Mouse (Mus musculus): ENCODE results near the gene Wfdc6a. TPM values are rescaled to one million over a fixed set of nuclear protein-coding genes. Genes with fewer than 3 reads are reported as not detected.

The Wfdc6a gene
- not detected for polyA plus RNA-seq (2017; shearing (Covaris generic))

DNA sequence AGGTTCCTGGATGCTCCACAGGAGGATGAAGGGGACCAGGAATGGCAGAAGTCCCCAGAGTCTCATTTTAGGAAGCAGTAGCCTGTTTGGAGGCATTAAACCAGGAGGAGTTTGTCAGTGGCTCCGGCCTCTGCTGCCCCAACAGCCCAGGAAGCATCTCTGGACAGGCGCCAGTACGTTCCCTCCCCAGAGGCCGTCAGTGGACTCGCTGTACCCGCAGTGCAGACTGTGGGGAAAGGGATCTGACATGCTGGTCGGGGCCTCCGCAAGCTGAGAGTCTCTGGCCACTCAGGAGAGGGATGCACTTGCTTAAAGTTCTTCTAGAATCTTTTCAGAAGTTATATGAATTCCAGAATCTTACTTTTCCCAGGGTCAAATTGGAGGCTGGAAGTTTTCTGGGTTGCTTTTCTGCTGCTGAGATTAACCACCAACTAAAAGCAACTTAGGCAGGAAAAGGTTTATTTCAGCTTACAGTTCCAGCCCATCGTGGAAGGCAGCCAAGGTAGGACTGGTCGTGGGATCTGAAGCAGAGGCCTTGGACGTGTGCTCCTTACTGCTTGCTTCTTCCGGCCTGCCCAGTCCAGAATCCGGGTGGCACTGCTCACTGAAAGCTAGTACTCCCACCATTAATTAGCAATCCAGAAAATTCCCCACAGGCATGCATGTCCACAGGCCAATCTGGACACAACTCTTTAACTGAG lies at the start of gene Wfdc6a:
Gene Wfdc6a (minus strand): TSS at position 423 of the 701 bp plus-strand sequence.

DNA sequence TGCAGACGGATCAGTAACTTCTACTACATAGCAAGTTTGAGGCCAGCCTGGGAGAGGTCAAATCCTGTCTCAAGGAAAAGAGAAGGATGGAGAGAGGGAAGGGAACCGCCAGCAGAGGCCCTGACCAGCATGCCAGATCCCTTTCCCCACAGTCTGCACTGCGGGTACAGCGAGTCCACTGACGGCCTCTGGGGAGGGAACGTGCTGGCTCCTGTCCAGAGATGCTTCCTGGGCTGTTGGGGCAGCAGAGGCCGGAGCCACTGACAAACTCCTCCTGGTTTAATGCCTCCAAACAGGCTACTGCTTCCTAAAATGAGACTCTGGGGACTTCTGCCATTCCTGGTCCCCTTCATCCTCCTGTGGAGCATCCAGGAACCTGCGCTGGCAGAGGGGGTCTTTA lies 28.2 kb upstream of the Wfdc6a start, which contains the start of the genes Wfdc6b and Wfdc8:
Gene Wfdc6b (plus strand): TSS at position 52 of the 400 bp plus-strand sequence.
Gene Wfdc8 (minus strand): TSS at position 156 of the 400 bp plus-strand sequence.

DNA sequence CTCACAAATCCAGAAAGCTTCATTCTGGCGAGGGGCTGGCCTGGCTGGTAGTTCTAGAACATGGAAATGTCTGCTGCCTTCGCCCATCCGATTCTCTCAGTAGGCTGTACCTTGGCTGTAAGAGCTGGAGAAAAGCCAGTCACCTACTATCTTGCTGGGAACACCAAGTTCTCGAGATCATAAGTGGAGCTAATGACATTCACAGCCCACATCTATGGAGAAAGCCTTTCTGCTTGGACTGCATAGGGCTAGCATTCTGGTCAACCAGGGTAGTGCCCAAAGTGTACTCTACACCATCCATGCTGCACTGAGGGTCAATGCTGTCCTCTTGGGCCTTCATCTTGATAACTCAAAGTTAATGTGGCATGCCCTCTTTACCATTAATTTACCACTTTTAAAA lies 8.2 kb upstream of the Wfdc6a start, which contains the start of gene Eppin:
Gene Eppin (minus strand): TSS at position 101 of the 400 bp plus-strand sequence.

DNA sequence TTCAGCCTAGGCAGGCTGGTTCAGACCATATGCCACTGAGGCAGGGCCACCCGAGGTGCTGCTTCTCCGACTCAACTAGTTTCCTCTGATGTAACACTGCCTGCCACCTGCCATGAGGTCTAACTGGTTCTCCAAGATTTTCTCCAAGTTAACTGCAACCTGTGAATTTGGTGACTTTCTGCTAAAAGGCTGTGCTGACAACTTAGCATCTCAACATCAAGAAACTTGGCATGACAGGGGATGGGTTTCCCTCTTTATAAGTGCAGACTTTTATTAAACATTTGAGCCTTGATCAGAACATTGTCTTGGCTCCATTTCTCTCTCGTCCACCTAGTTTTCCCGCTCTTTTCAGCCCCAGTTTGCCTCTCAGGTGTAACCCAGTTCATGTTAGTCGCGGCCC lies 11.9 kb downstream of the Wfdc6a start, which contains the start of gene Spint3:
Gene Spint3 (minus strand): TSS at position 101 of the 400 bp plus-strand sequence.

DNA sequence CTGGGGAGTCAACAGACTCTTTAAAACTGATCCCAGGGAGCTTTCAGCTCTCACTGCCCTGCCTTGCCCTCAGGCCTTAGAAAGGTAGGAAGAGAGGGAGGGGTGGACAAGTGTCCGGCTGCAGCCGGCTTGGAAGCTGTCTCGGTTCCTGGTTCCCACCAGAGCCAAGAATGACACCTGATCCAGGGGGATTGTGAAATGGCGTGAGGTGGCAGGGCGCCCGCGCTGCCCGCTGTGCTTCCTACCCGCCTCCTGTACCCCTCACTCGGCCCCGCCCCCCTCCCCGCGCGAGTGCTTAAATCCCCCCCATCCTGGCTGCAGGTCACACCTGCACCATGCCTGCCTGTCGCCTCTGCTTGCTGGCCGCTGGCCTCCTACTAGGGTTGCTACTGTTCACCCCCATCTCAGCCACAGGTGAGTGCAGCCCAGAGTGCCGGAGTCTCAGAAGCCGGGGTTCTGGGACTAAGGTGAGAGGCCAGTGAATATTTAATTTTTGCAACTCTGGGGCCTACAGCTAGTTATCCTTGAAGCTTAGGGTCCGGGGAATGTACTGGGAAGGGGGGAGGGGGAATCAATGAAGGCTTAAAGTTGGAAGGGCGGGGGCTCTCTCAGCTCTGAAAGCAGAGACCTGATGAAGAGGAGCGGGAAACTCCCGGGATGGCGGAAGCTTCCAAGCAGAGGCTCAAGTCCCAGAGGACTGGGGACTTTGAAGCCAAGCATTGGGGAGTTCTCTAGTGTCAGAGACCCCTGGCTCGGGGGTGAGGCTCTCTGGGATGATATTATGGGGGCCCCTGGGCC lies 22.7 kb downstream of the Wfdc6a start, which contains the start of gene Wfdc2:
Gene Wfdc2 (plus strand): TSS at position 23 of the 798 bp plus-strand sequence.

Other genes starting within 250 kb of the Wfdc6a start
- 9.6 TPM for gene Slpi, start 196.4 kb downstream of the Wfdc6a start, polyA plus RNA-seq (2017; shearing (Covaris generic))
- gene Rbpjl, start 182.3 kb downstream of the Wfdc6a start, polyA plus RNA-seq (2017; shearing (Covaris generic)), result not detected
- gene Matn4, start 180.3 kb downstream of the Wfdc6a start, polyA plus RNA-seq (2017; shearing (Covaris generic)), result not detected
- gene Sdc4, start 141.6 kb downstream of the Wfdc6a start, polyA plus RNA-seq (2017; shearing (Covaris generic)), result 0.32 TPM
- 101 TPM for gene Sys1, start 128.5 kb downstream of the Wfdc6a start, polyA plus RNA-seq (2017; shearing (Covaris generic))
- gene Gm20458, start 124.5 kb downstream of the Wfdc6a start, polyA plus RNA-seq (2017; shearing (Covaris generic)), result 5.4 TPM
- not detected for gene Trp53tg5, start 111.7 kb downstream of the Wfdc6a start, polyA plus RNA-seq (2017; shearing (Covaris generic))
- gene Dbndd2, start 99.3 kb downstream of the Wfdc6a start, polyA plus RNA-seq (2017; shearing (Covaris generic)), result 0.53 TPM
- 16.2 TPM for gene Pigt, start 87.9 kb downstream of the Wfdc6a start, polyA plus RNA-seq (2017; shearing (Covaris generic))
- not detected for gene Wfdc2, start 23.0 kb downstream of the Wfdc6a start, polyA plus RNA-seq (2017; shearing (Covaris generic))
- gene Spint3, start 12.0 kb downstream of the Wfdc6a start, polyA plus RNA-seq (2017; shearing (Covaris generic)), result not detected
- gene Eppin, start 8.1 kb upstream of the Wfdc6a start, polyA plus RNA-seq (2017; shearing (Covaris generic)), result not detected
- gene Wfdc6b, start 28.1 kb upstream of the Wfdc6a start, polyA plus RNA-seq (2017; shearing (Covaris generic)), result not detected
- not detected for gene Wfdc8, start 28.2 kb upstream of the Wfdc6a start, polyA plus RNA-seq (2017; shearing (Covaris generic))
- not detected for gene Wfdc16, start 53.3 kb upstream of the Wfdc6a start, polyA plus RNA-seq (2017; shearing (Covaris generic))
- gene Wfdc10, start 70.6 kb upstream of the Wfdc6a start, polyA plus RNA-seq (2017; shearing (Covaris generic)), result not detected
- gene Wfdc9, start 71.1 kb upstream of the Wfdc6a start, polyA plus RNA-seq (2017; shearing (Covaris generic)), result not detected
- gene Wfdc11, start 88.6 kb upstream of the Wfdc6a start, polyA plus RNA-seq (2017; shearing (Covaris generic)), result not detected
- gene Wfdc13, start 99.7 kb upstream of the Wfdc6a start, polyA plus RNA-seq (2017; shearing (Covaris generic)), result not detected
- gene Spint4, start 113.1 kb upstream of the Wfdc6a start, polyA plus RNA-seq (2017; shearing (Covaris generic)), result not detected
- not detected for gene Spint5, start 129.9 kb upstream of the Wfdc6a start, polyA plus RNA-seq (2017; shearing (Covaris generic))
- gene Wfdc3, start 160.5 kb upstream of the Wfdc6a start, polyA plus RNA-seq (2017; shearing (Covaris generic)), result not detected
- gene Dnttip1, start 160.5 kb upstream of the Wfdc6a start, polyA plus RNA-seq (2017; shearing (Covaris generic)), result 68.5 TPM
- 0.45 TPM for gene Ube2c, start 184.5 kb upstream of the Wfdc6a start, polyA plus RNA-seq (2017; shearing (Covaris generic))
- gene Tnnc2, start 194.5 kb upstream of the Wfdc6a start, polyA plus RNA-seq (2017; shearing (Covaris generic)), result not detected
- 5.0 TPM for gene Snx21, start 200.4 kb upstream of the Wfdc6a start, polyA plus RNA-seq (2017; shearing (Covaris generic))
- gene Acot8, start 219.4 kb upstream of the Wfdc6a start, polyA plus RNA-seq (2017; shearing (Covaris generic)), result 24.1 TPM
- gene Zswim3, start 219.7 kb upstream of the Wfdc6a start, polyA plus RNA-seq (2017; shearing (Covaris generic)), result 2.2 TPM
- 21.6 TPM for gene Zswim1, start 237.2 kb upstream of the Wfdc6a start, polyA plus RNA-seq (2017; shearing (Covaris generic))
- not detected for gene Spata25, start 243.1 kb upstream of the Wfdc6a start, polyA plus RNA-seq (2017; shearing (Covaris generic))
- 109 TPM for gene Ctsa, start 247.4 kb upstream of the Wfdc6a start, polyA plus RNA-seq (2017; shearing (Covaris generic))
- 1.9 TPM for gene Neurl2, start 248.0 kb upstream of the Wfdc6a start, polyA plus RNA-seq (2017; shearing (Covaris generic))